Mouse (Mus musculus) ES-E14 (cell line): ENCODE measurements around the gene Tspan2. TPM values are rescaled to one million over a fixed set of nuclear protein-coding genes. Genes with fewer than 3 reads are reported as not detected.

Experiments
- DNase-seq: peaks from one replicate; pipeline ENCODE4 v3.0.0-alpha.2; 2013; ENCODE audit warnings: low read depth, low spot score
- H3K27ac ChIP-seq: 2 replicates; pipeline ENCODE4 v1.5.1; 2012; ENCODE audit warnings: low read depth, mild to moderate bottlenecking, low read length, moderate library complexity, mixed read lengths; ENCODE audit not compliant: poor library complexity, insufficient read depth, severe bottlenecking
- H3K36me3 ChIP-seq: 2 replicates; pipeline ENCODE4 v1.6.1; 2012; ENCODE audit warnings: mild to moderate bottlenecking, low read length, moderate library complexity, mixed read lengths; ENCODE audit not compliant: control insufficient read depth, poor library complexity, insufficient read depth, severe bottlenecking
- H3K4me1 ChIP-seq, 2 experiments: fragments of 150-350 bp in 1 of 2; sonication (generic) in 1 of 2; 2 replicates each; pipeline ENCODE4 v1.6.1; 2012; ENCODE audit warnings: low read length in 2 of 2, mild to moderate bottlenecking in 1 of 2, mixed read lengths in 1 of 2; ENCODE audit not compliant: control insufficient read depth in 2 of 2, insufficient read depth in 2 of 2, poor library complexity in 1 of 2
- H3K4me3 ChIP-seq, 2 experiments: fragments of 150-350 bp in 1 of 2; sonication (generic) in 1 of 2; 2 replicates each; pipeline ENCODE4 v1.5.1; 2012; ENCODE audit warnings: low read length in 2 of 2, low read depth in 1 of 2, mild to moderate bottlenecking in 1 of 2, mixed read lengths in 1 of 2; ENCODE audit not compliant: insufficient read depth in 1 of 2, poor library complexity in 1 of 2, severe bottlenecking in 1 of 2
- H3K9ac ChIP-seq: 2 replicates; pipeline ENCODE4 v1.6.1; 2012; ENCODE audit warnings: low read depth, mild to moderate bottlenecking, low read length, mixed read lengths; ENCODE audit not compliant: poor library complexity, insufficient read depth, severe bottlenecking
- H3K9me3 ChIP-seq: fragments of 150-350 bp; sonication (generic); 2 replicates; pipeline ENCODE4 v1.6.1; 2012; ENCODE audit warnings: low read depth, mild to moderate bottlenecking, low read length; ENCODE audit not compliant: control insufficient read depth, insufficient read depth
- CHD2 ChIP-seq: IDR thresholded peaks from 2 replicates; pipeline ENCODE4 v1.6.1; 2014; ENCODE audit warnings: mild to moderate bottlenecking, low read depth, low read length, inconsistent platforms
- HCFC1 ChIP-seq: IDR thresholded peaks from 2 replicates; pipeline ENCODE4 v1.6.1; 2012; ENCODE audit warnings: low read length, inconsistent platforms, borderline replicate concordance; ENCODE audit not compliant: insufficient read depth
- MAFK ChIP-seq: IDR thresholded peaks from 2 replicates; pipeline ENCODE4 v1.6.1; 2014; ENCODE audit warnings: mild to moderate bottlenecking, low read depth, low read length, inconsistent platforms; ENCODE audit not compliant: insufficient read depth
- ZC3H11A ChIP-seq: IDR thresholded peaks from 2 replicates; pipeline ENCODE4 v1.6.1; 2012; ENCODE audit warnings: low read depth, mild to moderate bottlenecking, inconsistent platforms, low read length, borderline replicate concordance
- ZNF384 ChIP-seq: IDR thresholded peaks from 2 replicates; pipeline ENCODE4 v1.6.1; 2012; ENCODE audit warnings: low read depth, low read length, inconsistent platforms
- in situ Hi-C, 2 experiments: fragments of 600-800 bp; cut with MboI; formaldehyde crosslinking; loops; one replicate each; pipeline ENCODE4 v1.15.1; 2025; ENCODE audit warnings: low sequenced_read_pairs in 2 of 2, inconsistent platforms in 1 of 2; ENCODE audit not compliant: unreplicated experiment in 2 of 2
- total RNA-seq: library from RNA; depleted of rRNA; stranded (reverse); fragments of 300-350 nt; gene quantifications from 2 replicates; pipeline ENCODE4 v1.2.3, GENCODE M21; 2012

The Tspan2 gene
- total RNA-seq, 1 experiment = 23.2 TPM

DNA sequence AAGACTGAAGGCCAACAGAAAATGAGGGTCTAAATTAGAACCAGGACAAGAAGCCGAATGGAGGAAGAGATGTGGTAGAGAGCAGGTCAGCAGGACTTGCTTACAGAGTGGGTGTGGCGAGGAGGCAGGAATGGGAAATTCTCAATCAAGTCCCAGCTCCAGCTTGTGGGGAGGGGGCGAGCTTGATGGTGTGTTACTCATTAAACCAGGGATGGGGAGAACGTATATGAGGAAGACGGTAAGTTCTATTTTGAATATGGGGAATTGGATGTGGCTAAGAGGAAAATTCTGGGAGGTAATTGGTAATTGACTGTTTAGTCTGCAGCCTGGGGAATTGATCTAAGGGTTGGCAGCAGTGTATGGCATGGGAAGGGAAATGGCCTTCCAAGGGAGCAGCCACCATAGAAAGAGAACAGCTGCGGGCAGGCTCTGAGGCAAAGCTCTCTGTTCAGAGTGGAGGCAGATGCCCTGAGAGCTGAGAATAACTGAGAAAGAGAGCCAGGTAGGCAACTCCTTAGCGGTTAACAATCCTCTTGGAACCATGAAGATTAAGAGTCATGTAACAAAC lies 41.5 kb upstream of the Tspan2 start:
- DNase-seq = no peak
- in situ Hi-C loops = no loop called here
- Histone ChIP-seq H3K36me3 (no peaks in the 10 kb centered on the region), H3K4me1 (no peaks in the 10 kb centered on the region), H3K27ac (no peak overlapping the region), H3K9me3 (no peaks in the 10 kb centered on the region), H3K4me3 (no peak overlapping the region), H3K9ac (no peak overlapping the region)
- TF ChIP-seq ZC3H11A = no peak
- TF ChIP-seq MAFK = no peak
- TF ChIP-seq CHD2 = no peak
- no peak for TF ChIP-seq ZNF384
- TF ChIP-seq HCFC1 = no peak

DNA sequence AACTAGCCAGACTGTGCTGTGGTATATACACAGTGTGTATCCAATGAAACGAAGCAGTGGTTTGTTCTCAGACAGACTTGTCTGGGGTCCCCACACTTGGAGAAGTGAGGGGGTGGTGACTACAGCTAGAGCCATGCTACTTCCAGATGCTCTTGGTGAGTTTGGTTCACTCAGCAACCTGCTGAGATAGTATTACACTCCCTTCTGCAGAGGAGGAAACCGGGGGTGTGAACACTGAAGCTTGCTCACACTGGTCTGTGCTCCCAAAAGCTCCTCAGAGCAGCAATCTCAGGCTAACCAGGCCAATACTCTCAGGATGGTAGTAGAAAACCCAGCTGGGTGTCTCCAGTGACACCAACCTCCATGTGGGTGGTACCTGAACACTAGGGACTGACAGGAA lies 36.2 kb upstream of the Tspan2 start:
- Histone ChIP-seq H3K9me3 (no peaks in the 10 kb centered on the region), H3K27ac (no peak overlapping the region), H3K9ac (no peak overlapping the region), H3K36me3 (no peaks in the 10 kb centered on the region), H3K4me1 (no peaks in the 10 kb centered on the region), H3K4me3 (no peak overlapping the region)
- DNase-seq = no peak
- TF ChIP-seq HCFC1 = no peak
- no peak for TF ChIP-seq MAFK
- no peak for TF ChIP-seq CHD2
- no peak for TF ChIP-seq ZNF384
- no peak for TF ChIP-seq ZC3H11A
- in situ Hi-C loops = no loop called here

DNA sequence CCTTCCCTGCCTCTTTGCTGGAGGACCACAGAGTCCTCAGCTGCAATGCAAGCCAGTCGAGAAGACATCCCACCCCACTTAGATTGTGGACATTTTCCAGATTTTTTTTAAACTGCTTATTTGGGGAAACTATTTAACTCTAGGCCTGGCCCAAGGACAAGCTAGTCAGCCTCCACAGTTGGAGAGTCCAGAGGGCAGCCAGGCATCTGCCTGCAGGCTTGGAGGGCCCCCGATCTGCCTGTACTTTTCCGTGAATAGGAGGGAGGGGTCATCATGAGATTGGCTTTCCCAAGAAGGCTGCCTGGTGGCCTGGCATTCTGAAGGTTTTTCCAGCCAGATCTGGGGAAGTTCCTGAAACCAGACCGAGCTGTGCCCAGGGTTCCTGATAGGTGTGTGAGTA lies 33.0 kb upstream of the Tspan2 start:
- in situ Hi-C loops = loop anchor here in 1 of 2 experiments (10.0 kb wide), 1 partner anchor 103 kb away; no protein-coding TSS in a partner anchor
- TF ChIP-seq CHD2 = no peak
- no peak for TF ChIP-seq HCFC1
- no peak for TF ChIP-seq ZNF384
- TF ChIP-seq MAFK = no peak
- no peak for TF ChIP-seq ZC3H11A
- Histone ChIP-seq H3K9me3 (no peaks in the 10 kb centered on the region), H3K4me3 (no peak overlapping the region), H3K27ac (no peak overlapping the region), H3K9ac (no peak overlapping the region), H3K4me1 (no peaks in the 10 kb centered on the region), H3K36me3 (no peaks in the 10 kb centered on the region)
- no peak for DNase-seq

DNA sequence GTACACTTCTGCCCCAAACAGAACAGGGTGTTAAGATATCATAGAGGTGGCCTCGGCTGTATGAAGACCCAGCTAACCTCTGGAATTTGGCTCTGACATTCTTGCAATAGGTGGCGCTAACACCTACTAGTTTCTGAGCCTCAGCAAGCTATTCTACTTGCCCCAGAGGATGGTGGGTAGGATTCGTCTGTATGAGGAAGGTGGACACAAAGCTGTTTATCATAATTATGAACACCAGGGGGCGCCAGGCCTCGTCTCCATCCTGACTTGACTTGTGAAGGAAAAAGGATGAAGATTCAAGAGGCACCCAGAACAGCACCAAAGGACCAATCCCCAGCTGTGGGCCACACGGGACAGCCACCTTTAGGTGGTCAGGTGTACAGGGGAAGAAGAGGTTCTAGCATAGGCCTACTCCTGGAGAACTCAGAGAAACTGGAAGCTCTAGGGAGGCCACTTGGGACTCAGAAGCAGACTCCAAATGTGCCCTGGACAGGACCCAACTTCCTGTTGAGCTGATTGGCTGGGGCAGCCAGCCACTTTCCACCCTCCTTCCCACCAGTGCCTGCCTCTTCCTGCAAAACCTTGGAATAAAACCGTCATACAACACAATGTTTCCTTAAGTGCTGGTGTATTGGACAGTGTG lies 32.3 kb upstream of the Tspan2 start:
- Histone ChIP-seq H3K4me1 (no peaks in the 10 kb centered on the region), H3K36me3 (no peaks in the 10 kb centered on the region), H3K27ac (no peak overlapping the region), H3K9me3 (no peaks in the 10 kb centered on the region), H3K4me3 (no peak overlapping the region), H3K9ac (no peak overlapping the region)
- TF ChIP-seq HCFC1 (no peak), ZNF384 (no peak), CHD2 (no peak), MAFK (no peak), ZC3H11A (no peak)
- in situ Hi-C loops = loop anchor here in 1 of 2 experiments (10.0 kb wide), 1 partner anchor 103 kb away; no protein-coding TSS in a partner anchor
- DNase-seq = peak; percentile 86

DNA sequence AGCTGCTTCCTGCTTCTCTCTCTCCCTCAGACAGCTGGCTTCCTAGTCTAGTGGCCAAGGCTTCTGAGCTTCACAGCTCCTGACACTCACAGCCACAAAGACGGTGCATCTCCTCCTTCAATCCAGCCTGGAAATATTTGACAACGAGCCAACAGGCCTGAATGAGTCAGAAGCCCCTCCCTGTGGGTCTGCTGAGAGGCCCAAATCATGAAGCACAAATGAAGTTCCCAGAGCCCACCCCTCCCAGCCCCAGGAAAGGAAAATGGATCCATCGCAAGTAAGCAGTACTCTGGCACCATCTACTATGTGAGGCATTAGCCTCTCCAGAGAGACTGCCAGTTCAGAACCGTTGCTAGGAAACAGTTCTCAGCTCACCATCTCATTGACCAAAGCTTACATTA lies 30.3 kb upstream of the Tspan2 start:
- Histone ChIP-seq H3K4me1 (no peaks in the 10 kb centered on the region), H3K9ac (no peak overlapping the region), H3K9me3 (no peaks in the 10 kb centered on the region), H3K27ac (no peak overlapping the region), H3K36me3 (no peaks in the 10 kb centered on the region), H3K4me3 (no peak overlapping the region)
- DNase-seq = no peak
- no peak for TF ChIP-seq ZNF384
- TF ChIP-seq HCFC1 = no peak
- no peak for TF ChIP-seq ZC3H11A
- no peak for TF ChIP-seq CHD2
- TF ChIP-seq MAFK = no peak
- in situ Hi-C loops = loop anchor here in 1 of 2 experiments (10.0 kb wide), 1 partner anchor 101 kb away; no protein-coding TSS in a partner anchor
